Comparison of ENCODE assay signal across 27 mouse cellular contexts in genomic region chr5:65324271-65324670, GRCm38 (mm10). TPM values are rescaled to one million over a fixed set of nuclear protein-coding genes. Genes with fewer than 3 reads are reported as not detected.
A peak's percentile ranks its signal among the peaks of the same experiment; 100 is the strongest.
DNase-seq lines count a peak whose midpoint lies in the region; ATAC-seq and TF ChIP-seq lines count a peak whose summit lies in the region.
"Had no signal": no experiment of that assay in that cellular context is flagged by ENCODE, and none has a peak within 500 bp of the region (broad histone marks: within the 10 kb centered on the region; RNA-seq: fewer than 3 reads in every experiment).

No protein-coding gene starts in this region.

- TF ChIP-seq POLR2A in kidney, adult 2 months (IDR thresholded peaks at IDR 0.05; ENCODE audit: low read depth, low read length), result no peak
- TF ChIP-seq POLR2A in cerebellum, adult 2 months (IDR thresholded peaks at IDR 0.05; ENCODE audit: borderline replicate concordance, insufficient read depth, low read length), result no peak

- peak; percentile 23 for DNase-seq in kidney, adult 2 months
- no peak for DNase-seq in kidney, adult 11 months
- DNase-seq in brain, adult 2 months (ENCODE audit: low read depth, low spot score), result peak; percentile 84
- peak; percentile 51 to 75 for DNase-seq in cerebellum, adult 2 months
- DNase-seq in cerebellum, postnatal 14 days, result peak; percentile 74 to 82
- DNase-seq in thymus, adult 18-20 months, result no peak
- DNase-seq in embryo, embryonic 10 days (ENCODE audit: low spot score), result no peak
- DNase-seq: adrenal gland, postnatal 25 days; gastrocnemius, adult 2 months; heart, adult 2 months; heart, postnatal 10 days; kidney, postnatal 4 days; layer of hippocampus, postnatal 36 days; liver; thymus, postnatal 14 days had no signal

- peaks cover 7% of the 10 kb centered on the region; the same call in 1 of the 2 replicates for H3K4me1 ChIP-seq in kidney, adult 2 months (ENCODE audit: control insufficient read depth, insufficient read depth, low read length)
- H3K4me1 ChIP-seq in cerebellum, adult 2 months (ENCODE audit: control insufficient read depth, insufficient read depth, low read length), result no peaks in the 10 kb centered on the region; the same call in none of the 2 replicates
- H3K4me1 ChIP-seq: embryonic facial prominence, embryonic 13.5 days; forebrain, embryonic 10.5 days; midbrain, embryonic 10.5 days; midbrain, embryonic 15.5 days had no signal

- no peaks in the 10 kb centered on the region for H3K27me3 ChIP-seq in kidney, adult 2 months (replicated peaks; ENCODE audit: control insufficient read depth, insufficient read depth, low read length)
- no peaks in the 10 kb centered on the region for H3K27me3 ChIP-seq in cerebellum, adult 2 months (ENCODE audit: control insufficient read depth, insufficient read depth, low read length)
- H3K27me3 ChIP-seq: embryonic facial prominence, embryonic 13.5 days; heart, embryonic 13.5 days; lung, embryonic 15.5 days; midbrain, embryonic 15.5 days had no signal

- no peak overlapping the region for H3K27ac ChIP-seq in kidney, adult 2 months (ENCODE audit: insufficient read depth, low read depth, low read length)
- no peak overlapping the region for H3K27ac ChIP-seq in cerebellum, adult 2 months (ENCODE audit: insufficient read depth, low read length)
- H3K27ac ChIP-seq: embryonic facial prominence, embryonic 13.5 days; forebrain, embryonic 10.5 days; heart, embryonic 13.5 days; kidney, postnatal 0 days; lung, embryonic 15.5 days; midbrain, embryonic 10.5 days; midbrain, embryonic 15.5 days had no signal

- ATAC-seq in activated CD4-positive, CD25-positive, alpha-beta regulatory T cell, adult 4 months, result no peak
- ATAC-seq: CD4-positive, CD25-positive, alpha-beta regulatory T cell, adult 4 months; forebrain, embryonic 16.5 days; hindbrain, embryonic 16.5 days; midbrain, embryonic 15.5 days had no signal

- TF ChIP-seq CTCF in kidney, adult 2 months (conservative IDR thresholded peaks at IDR 0.05; ENCODE audit: insufficient read depth, insufficient read length, low read depth, low read length), result no peak
- no peak for TF ChIP-seq CTCF in cerebellum, adult 2 months (IDR thresholded peaks at IDR 0.05; ENCODE audit: borderline replicate concordance, insufficient read depth, low read depth, low read length)

- WGBS in kidney, adult 2 months, result 54% methylated on average over 3 of the region's 3 CpGs
- 33% methylated on average over 3 of the region's 3 CpGs for WGBS in cerebellum, adult 2 months

- no peak overlapping the region for H3K4me3 ChIP-seq in kidney, adult 2 months (ENCODE audit: insufficient read depth, low read depth, low read length)
- no peak overlapping the region for H3K4me3 ChIP-seq in cerebellum, adult 2 months (replicated peaks; ENCODE audit: insufficient read depth, low read depth, low read length)
- H3K4me3 ChIP-seq: embryonic facial prominence, embryonic 13.5 days; forebrain, embryonic 10.5 days; gastrocnemius, adult 2 months; heart, adult 2 months; heart, embryonic 13.5 days; lung, embryonic 15.5 days; midbrain, embryonic 10.5 days; midbrain, embryonic 15.5 days had no signal

- no peaks in the 10 kb centered on the region for H3K36me3 ChIP-seq in kidney, adult 2 months (ENCODE audit: control insufficient read depth, insufficient read depth, low read length)
- H3K36me3 ChIP-seq: lung, embryonic 15.5 days; midbrain, embryonic 15.5 days had no signal

RNA-seq across cellular contexts. Expression of gene Rfc1, which starts 11.2 kb away (rescaled TPM):
- 9.1 and 10.9 TPM in 2 replicates for polyA plus RNA-seq in kidney, adult 2 months (2012; rRNA removed)
- 23.8 and 25.7 TPM in 2 replicates for polyA plus RNA-seq in cerebellum, adult 2 months (2012; rRNA removed)
- 10 to 100 TPM; 66.0 to 68.8 TPM for polyA plus RNA-seq in activated CD4-positive, CD25-positive, alpha-beta regulatory T cell, adult 4 months (2017; shearing (Covaris generic))

RNA-seq across cellular contexts. Expression of gene Klb, which starts 23.8 kb away (rescaled TPM):
- 1.5 and 1.8 TPM in 2 replicates for polyA plus RNA-seq in kidney, adult 2 months (2012; rRNA removed)
- polyA plus RNA-seq in cerebellum, adult 2 months (2012; rRNA removed), result 0.23 and 0.29 TPM in 2 replicates
- not detected for polyA plus RNA-seq in activated CD4-positive, CD25-positive, alpha-beta regulatory T cell, adult 4 months (2017; shearing (Covaris generic))
- polyA plus RNA-seq: CD4-positive, CD25-positive, alpha-beta regulatory T cell, adult 4 months; hindbrain, embryonic 11.5 days; lung, embryonic 15.5 days had no signal

Comparison
In these comparisons a context has a peak if more than half of its experiments do, and no peak if none do; other contexts are left out.
1. DNase-seq: peak in kidney, adult 2 months (single experiment), brain, adult 2 months (single experiment), cerebellum, adult 2 months (2 of 2) and cerebellum, postnatal 14 days (2 of 2); none in kidney, adult 11 months (single experiment), thymus, adult 18-20 months (0 of 2) and embryo, embryonic 10 days (single experiment).